9 mouse cellular contexts compared by ENCODE assay signal in genomic region chr6:134402914-134403683, GRCm38 (mm10). TPM values are rescaled to one million over a fixed set of nuclear protein-coding genes. Genes with fewer than 3 reads are reported as not detected.
DNase-seq lines count a peak whose midpoint lies in the region; TF ChIP-seq lines count a peak whose summit lies in the region.
"Had no signal": no experiment of that assay in that cellular context is flagged by ENCODE, and none has a peak within 500 bp of the region (broad histone marks: within the 10 kb centered on the region; RNA-seq: fewer than 3 reads in every experiment).

No protein-coding gene starts in this region.

- no peak for TF ChIP-seq POLR2A in spleen, adult 2 months (IDR thresholded peaks at IDR 0.05; ENCODE audit: low read depth, low read length)

- intact Hi-C loops in heart, postnatal 14 days (cut with DNase I), result loop anchor here (5.0 kb wide), 1 partner anchor 501 kb away; no protein-coding TSS in a partner anchor

- H3K4me3 ChIP-seq in embryonic facial prominence, embryonic 10.5 days, result no peak overlapping the region
- H3K4me3 ChIP-seq in spleen, adult 2 months (ENCODE audit: extremely low read depth, insufficient read depth, insufficient read length), result no peak overlapping the region

- H3K4me1 ChIP-seq in embryonic facial prominence, embryonic 10.5 days, result peaks cover 5% of the 10 kb centered on the region; the same call in 1 of the 2 replicates
- H3K4me1 ChIP-seq in spleen, adult 2 months (ENCODE audit: control insufficient read depth, insufficient read depth, insufficient read length), result no peaks in the 10 kb centered on the region

- WGBS in embryonic facial prominence, embryonic 10.5 days, result 40% methylated on average over 16 of the region's 16 CpGs
- 44% methylated on average over 16 of the region's 16 CpGs for WGBS in spleen, adult 2 months

- no peaks in the 10 kb centered on the region for H3K36me3 ChIP-seq in embryonic facial prominence, embryonic 10.5 days (replicated peaks)
- no peaks in the 10 kb centered on the region for H3K36me3 ChIP-seq in spleen, adult 2 months (ENCODE audit: control insufficient read depth, insufficient read depth, low read length)

- no peaks in the 10 kb centered on the region for H3K27me3 ChIP-seq in embryonic facial prominence, embryonic 10.5 days (replicated peaks; ENCODE audit: low read depth, poor library complexity, severe bottlenecking)
- H3K27me3 ChIP-seq in spleen, adult 2 months (ENCODE audit: control insufficient read depth, insufficient read depth, low read length), result no peaks in the 10 kb centered on the region

- peak; percentile 58; the same call in 1 of the 2 replicates for TF ChIP-seq CTCF in spleen, adult 2 months (IDR thresholded peaks at IDR 0.05; ENCODE audit: extremely low read depth, insufficient read depth, insufficient read length, insufficient replicate concordance)

- no peaks in the 10 kb centered on the region for H3K9me3 ChIP-seq in embryonic facial prominence, embryonic 10.5 days

- peak; percentile 49 to 85 for DNase-seq in adrenal gland, adult (ENCODE audit: inconsistent age in 2 of 2, low spot score in 1 of 2)
- DNase-seq in adrenal gland, adult 8-10 months, result no peak
- peak; percentile 24 for DNase-seq in Muller cell, postnatal 12 days (ENCODE audit: inconsistent ontology term)
- peak; percentile 79 for DNase-seq in embryonic facial prominence, embryonic 10.5 days (ENCODE audit: low spot score)
- peak; percentile 58 to 76 for DNase-seq in heart, postnatal 14 days
- peak; percentile 59 to 63 for DNase-seq in layer of hippocampus, postnatal 10 days (ENCODE audit: low spot score in 2 of 2)
- peak; percentile 50 for DNase-seq in lung, postnatal 25 days (ENCODE audit: low spot score)
- DNase-seq in spleen, adult 2 months (ENCODE audit: low read depth in 1 of 2, low spot score in 2 of 2), result peak; percentile 19 to 34

- no peak overlapping the region for H3K27ac ChIP-seq in embryonic facial prominence, embryonic 10.5 days (replicated peaks)
- no peak overlapping the region for H3K27ac ChIP-seq in spleen, adult 2 months (ENCODE audit: insufficient read depth, low read length)

RNA-seq across cellular contexts. Expression of gene Bcl2l14, which starts 7.0 kb away (rescaled TPM):
- total RNA-seq in adrenal gland, adult 8-10 months (2022), result under 1 TPM in 2 of 4 experiments, not detected in 2; 0.12 to 0.22 TPM
- polyA plus RNA-seq in embryonic facial prominence, embryonic 10.5 days (2016; fragmentation: Nextera tagmentation; extraction: Ambion mirVana), result 0.47 and 0.74 TPM in 2 replicates
- not detected for total RNA-seq in heart, postnatal 14 days (2021)
- not detected for total RNA-seq in layer of hippocampus, postnatal 10 days (2021)
- polyA plus RNA-seq in spleen, adult 2 months (2012; rRNA removed), result 0.70 and 0.90 TPM in 2 replicates
- polyA plus RNA-seq: C2C12 had no signal
